Mouse (Mus musculus) right cerebral cortex, postnatal 10 days (tissue): ENCODE results near the gene Sulf2.
A peak's percentile ranks its signal among the peaks of the same experiment; 100 is the strongest.

Source experiments
- DNase-seq, 2 experiments: peaks; one replicate each; pipeline ENCODE4 v3.0.0; 2021; ENCODE audit warnings: low spot score in 2 of 2

Sulf2 gene

DNA sequence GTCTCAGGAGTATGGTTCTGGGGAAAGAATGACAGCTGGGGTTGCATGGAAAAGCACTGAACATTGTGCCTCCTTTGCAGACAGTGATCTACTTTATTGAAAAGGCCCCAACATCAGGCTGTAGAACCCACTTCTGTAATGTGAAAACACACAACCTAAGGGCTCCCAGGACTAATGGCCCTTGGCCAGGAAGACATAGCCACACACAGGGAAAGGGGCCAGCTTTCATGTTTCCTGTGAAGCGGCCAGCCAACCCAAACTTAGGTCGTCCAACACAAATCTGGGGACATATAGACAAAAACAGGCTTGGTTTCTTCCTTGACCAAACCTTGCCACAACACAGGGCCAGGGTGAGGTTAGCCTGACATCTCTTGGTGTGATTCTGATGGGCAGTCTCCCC is 35.5 kb downstream of the Sulf2 start:
- no peak for DNase-seq

DNA sequence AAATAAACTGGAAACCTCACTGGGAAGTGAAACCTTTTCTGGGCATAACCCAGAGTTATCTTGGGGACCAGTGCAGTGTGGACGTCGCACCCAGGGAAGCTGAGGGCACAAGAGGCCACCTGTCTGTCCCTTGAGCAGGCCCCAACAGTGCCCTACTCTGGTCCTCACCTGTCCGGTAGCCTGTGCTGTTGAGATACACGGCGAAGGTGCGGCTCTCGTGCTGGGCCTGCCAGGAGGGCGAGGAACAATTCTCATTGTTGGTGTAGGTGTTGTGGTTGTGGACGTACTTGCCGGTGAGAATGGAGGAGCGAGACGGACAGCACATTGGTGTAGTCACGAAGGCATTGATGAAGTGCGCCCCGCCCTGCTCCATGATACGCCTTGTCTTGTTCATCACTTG is 38.8 kb downstream of the Sulf2 start:
- no peak for DNase-seq

DNA sequence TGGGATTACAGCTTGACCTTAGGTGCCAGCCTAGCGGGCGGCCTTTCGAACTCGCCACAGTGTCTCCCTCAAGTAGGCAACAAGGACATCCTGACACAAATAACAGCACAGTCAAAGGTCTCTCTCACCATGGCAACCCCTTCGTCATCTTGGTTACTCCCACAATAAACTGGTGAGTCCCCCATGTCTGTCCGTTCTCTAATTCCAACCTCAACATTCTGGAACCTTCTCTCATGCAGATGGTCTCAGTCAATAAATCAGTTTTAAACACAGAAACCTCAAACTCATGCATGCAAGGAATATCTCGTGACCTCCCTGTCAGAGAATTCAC is 39.2 kb downstream of the Sulf2 start:
- DNase-seq = no peak

DNA sequence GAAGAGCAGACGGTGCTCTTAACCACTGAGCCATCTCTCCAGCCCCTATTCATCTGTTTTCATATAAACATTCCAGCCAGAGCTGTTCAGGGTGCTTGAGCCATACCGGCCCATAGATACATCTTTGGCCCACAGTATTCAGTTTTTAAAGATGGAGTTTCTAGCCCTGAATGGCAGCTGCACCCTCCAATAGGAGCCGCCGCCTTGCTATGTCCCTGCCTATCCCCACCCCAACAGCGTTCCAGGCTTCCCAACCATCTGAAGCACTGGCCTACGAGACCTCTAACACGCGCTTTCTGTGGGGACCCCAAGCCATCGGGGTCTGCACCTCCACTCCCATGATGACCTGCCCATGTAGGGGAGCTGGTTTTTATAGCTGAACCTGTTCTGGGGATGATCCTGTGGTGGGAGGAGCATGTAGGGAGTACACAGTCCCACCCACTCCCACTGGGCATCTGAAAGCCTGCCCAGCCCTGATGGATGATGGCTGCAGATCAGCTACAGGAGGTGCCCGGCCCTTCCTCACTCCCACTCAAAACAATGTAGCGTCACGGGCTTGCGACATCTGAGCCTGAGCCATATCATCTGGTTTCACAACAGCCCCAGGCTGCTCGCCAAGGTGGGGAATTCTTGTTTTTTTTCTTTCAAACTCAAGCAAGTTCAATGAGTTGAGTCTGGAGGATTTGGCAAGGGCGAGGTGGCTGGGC is 39.7 kb downstream of the Sulf2 start:
- no peak for DNase-seq

DNA sequence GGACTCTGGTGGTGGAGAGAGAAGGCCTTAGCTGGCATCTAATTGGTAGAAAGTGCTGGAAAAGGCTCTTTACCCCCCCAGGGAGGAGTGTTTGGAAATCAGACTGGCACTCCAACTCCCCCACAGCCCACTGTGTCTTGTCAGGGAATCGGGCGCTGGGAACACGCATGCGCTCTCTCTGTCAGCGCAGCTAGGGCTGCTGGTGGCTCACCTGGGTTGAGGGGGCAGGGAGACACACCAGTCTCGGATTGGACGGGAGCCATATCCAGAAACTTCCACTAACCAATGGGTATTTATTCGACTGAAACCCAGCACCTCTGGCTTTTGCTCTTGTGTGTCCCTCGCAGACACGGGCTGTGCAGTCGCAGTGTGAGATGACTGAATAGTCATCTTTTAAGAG is 42.5 kb downstream of the Sulf2 start:
- no peak for DNase-seq

DNA sequence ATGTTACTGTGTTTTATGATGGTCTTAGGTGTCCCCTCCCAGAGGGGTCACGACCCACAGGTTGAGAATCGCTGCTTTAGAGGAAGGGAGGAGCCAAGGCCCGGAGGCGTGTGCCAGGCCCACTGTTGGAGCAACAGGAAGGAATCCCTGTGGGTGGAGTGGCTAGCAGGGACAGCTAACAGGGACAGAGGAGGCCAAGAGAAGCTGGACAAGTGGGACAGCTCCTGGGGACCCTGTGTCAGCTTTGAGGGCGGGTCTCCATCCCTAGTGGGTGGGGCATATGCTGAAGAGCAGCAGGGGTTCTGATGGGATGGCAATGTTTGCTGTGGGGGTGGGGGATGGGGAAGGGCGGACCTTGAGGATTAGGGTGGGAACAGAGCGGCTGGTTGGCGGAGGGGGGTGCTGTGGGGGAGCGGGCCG is 43.6 kb downstream of the Sulf2 start:
- no peak for DNase-seq

DNA sequence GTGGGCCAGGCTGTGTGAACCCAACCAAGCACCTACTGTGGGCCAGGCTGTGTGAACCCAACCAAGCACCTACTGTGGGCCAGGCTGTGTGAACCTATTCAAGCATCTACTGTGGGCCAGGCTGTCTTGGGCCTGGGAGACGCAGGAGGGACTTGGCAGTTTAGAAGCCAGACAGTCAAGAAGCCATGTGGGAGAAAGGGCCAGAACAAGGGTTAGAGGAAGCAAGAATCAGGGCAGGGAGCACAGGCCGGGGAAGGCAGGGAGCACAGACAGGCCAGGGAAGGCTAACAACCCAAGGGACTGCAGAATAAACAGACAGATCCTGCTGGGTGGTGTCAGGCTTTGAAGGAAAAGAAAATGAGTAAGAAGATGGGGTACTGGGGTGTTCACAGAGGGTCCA is 44.2 kb downstream of the Sulf2 start:
- no peak for DNase-seq

DNA sequence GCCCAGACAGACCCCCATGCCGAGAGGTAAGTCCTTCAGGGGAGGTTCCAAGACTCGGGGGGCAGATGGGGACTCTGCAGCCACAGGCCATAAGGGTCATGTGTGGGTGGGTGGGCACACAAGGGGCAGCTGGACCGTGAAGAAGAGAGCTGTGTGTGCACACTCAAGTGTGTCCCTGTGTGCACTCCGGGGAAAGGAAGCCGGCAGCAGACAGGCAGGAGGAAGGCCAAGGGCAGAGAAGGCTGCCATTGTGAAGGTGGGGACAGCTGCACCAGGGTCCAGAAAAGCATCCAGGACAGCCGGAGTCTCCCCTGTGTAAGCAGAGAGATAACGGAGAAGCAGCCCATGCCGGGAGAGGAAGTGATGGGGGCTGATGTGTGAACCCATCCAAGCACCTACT is 44.7 kb downstream of the Sulf2 start:
- peak; percentile 58 to 62 for DNase-seq

DNA sequence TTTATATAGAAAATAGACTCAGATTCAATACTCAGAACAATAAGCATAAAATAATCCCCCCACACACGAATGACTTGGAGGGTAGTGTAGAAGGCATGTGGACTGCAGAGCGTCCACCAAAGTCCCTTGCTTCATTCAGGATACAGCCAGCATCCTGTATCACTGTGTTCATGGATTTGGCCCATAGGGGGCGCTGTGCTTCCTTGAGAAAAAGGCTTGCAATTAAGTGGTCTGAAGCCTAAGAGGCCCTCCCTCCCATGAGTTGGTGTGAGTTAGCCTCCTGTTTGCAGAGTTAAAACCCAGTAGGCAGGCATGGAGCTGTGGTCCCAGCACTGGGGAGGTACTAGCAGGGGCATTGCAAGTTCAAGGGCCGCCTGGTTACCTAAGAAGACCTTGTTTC is 47.1 kb downstream of the Sulf2 start:
- DNase-seq = peak; percentile 91 to 93

DNA sequence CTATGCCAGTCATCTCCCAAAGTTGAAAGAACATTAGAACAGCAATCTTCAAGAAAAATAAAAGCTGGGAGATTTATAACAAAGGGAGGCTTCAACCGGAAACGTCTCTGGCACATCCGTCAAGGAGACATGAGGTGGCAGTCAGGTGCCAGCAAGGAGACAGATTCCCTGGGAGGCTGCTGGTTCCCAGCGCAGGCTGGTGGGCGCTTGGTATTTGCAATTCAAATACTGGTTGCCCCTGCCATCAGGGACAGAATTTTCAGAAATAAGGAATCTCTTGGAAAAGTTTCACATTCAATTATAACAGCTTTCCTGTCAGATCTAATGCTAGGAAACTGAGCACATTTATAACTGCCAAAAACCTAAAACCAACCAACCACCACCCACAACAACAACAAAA is 47.6 kb downstream of the Sulf2 start:
- peak; percentile 73 to 78 for DNase-seq

DNA sequence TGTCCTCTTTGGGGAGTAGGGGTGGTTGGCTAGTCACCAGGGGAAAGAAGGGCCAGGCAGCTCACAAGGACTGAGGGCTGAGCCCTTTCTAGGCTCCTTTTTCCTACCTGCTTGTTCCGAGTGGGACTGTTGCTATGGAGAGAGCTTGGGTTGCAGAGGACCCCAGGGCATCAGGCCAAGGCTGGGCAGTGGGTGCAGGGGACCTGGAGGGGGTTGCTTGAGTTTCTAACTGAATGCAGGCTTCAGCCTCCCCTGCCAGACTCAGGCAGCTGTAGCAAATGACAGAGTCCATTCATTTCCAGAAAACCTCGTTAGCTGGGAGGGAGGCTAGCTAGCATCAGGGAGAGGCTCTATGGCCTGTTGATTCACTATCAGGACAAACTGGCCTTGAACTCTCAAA is 48.8 kb downstream of the Sulf2 start:
- peak; percentile 80 to 82 for DNase-seq

DNA sequence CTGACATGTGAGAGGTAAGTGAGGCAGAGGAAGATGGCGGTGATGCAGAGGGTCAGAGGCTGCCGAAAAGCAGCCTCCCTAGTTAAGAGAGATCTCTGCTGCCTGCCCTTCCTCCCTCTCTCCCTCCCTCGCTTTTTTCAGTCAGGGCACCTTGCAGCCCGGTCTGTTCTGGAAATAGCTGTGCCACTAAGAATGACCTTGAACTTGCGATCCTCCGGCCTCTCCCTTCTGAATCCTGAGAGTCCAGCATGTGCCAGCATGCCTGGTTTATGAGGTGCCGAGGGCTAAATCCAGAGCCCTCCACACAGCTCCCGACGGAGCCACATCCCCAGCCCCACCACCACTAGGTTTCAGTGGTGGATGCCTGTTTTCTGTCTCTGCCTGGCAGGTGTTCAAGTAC is 49.6 kb downstream of the Sulf2 start:
- DNase-seq = no peak

DNA sequence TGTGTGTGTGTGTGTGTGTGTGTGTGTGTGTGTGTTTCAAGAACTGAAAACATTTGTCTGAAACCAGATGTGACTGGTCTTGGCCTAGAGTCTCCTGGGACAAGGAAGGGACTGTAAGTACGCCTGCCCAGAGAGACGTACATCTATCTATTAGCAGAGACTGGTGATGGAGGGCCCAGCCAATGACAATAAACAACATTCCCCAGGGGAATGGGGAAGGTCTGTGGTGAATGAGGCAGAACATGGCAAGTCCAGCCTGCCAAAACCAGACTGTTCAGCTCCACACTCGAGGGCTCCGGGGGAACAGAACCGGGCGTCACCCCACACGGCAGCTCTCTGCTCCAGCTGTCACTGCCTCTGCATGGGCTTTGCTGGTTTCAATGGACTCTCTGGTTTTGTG is 52.6 kb downstream of the Sulf2 start:
- no peak for DNase-seq

DNA sequence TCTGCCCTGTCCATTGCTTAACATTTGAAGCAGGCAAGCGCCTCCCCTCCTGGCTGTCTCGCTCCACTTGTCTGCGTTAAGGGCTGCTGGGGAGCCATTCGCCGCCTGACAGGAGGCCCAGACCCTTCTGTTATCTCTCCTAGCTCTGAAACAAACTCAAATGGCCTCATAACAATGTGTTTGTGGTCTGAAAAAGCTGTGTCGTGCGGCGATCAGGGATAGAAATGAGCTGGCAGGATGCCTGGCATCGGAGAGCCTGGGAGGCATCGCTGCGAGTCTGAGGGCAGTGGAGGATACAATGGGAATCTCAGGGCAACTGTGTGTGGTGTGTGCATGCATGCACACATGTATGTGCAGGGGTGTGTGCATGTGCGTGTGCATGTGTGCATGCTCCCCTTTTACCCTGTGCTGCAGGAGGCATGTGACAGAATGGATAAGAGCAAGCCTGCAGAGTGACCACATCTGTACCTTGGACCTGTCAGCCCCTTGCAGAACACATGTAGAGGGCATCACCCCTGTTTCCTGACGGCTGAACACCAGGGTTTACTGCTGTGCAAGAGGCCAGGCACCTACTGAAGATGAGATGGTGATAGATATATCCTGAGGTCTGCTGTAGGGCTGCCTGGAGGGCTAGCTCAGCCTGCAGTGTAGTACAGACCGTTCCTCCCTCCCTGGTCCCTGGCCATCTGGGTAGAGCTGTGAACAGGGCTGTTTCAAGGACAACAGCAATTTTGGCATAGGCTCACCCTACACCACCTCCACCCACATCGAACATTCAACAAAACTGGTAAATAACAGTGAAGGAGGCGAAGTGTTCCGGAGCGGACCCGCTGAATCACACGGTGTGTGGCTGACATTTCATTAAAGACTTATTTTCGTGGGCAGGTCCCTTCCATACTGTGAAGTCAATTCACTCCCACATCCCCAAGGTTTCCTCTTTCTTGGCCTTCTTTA is 54.9 kb downstream of the Sulf2 start:
- peak in 1 of 2 experiments; percentile 62 for DNase-seq

DNA sequence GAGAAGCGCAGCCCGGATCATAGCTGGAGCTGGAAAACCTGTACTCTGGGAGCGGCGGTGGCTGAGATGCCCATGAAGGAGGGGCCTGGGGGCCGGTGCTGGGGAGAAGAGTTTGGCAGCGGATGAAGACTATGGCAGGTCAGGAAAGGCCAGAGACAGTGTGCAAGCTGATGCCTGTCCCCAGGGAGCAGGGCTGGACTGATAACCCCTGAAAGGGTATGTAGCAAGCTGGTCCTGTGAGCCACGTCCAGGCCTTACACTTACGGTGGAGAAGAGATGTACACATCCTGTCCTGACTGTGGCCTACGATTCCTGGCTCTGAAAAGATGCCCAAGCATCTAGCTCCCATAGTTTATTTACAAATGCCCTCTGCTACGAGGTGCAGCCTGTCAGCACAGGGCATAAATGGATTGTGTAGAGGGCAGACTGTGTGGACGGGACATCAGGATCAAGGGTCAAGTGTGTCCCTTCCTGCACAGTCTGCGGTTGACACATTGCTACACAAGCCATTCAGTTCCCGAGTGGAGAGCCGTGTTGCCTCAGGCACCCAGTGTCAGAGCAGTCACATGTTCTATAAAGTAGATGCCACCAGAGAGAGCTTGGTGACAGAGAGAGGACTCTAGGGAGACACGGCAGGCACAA is 57.0 kb downstream of the Sulf2 start:
- no peak for DNase-seq

DNA sequence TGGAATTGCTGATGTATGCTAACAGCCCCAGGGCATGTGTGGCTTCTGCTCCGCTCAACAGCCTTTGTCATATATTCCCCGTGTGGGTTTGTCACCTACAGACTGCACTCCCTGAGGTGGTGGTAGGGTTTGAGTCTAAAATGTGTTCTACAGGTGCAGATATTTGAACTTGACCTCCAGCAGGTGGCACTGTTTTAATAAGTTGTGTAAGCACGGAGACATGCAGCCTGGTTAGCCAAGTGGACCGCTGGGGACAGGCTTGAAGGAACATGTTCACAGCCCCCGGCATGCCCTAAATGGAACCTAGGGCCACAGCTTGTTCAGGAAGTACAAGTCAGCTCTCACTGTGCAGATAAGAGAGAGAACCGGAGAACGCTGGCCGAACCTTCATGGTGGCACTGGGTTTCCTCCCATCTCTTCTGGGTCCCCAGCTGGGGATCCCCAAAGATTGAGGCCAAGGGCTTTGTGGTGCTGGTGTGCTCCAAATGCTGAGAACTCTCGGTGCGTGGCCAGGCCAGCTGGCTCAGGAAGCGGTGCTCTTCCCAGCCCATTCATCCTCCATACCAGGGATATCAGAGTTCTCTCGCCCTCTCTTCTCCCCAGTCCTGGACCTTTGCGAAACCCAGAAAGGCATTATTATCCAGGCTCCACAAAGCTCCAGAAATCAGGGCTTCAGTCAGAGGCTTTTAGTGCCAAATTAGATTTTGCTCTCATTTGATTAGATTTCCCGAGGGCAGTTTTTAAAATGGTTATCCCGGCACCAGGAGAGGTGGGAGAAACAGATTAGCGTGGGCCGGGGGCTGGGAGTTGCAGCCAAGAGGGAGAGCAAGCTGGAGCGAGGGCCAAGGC is 57.8 kb downstream of the Sulf2 start:
- DNase-seq = no peak

DNA sequence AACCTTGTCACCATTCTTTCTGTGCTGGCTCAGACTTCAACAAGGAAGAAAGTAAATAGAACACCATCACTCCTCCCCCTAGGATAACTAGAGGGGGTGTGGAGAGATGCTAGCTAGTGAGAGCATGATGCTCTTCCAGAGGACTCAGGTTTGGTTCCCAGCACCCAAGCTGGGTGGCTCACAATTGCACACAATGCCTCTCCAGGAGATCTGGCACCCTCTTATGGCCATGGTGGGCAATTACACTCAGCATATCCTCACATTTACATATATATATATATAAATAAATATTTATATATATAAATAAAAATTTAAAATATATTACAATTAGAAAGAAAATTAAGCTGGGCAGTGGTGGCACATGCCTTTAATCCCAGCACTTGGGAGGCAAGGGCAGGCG is 58.6 kb downstream of the Sulf2 start:
- no peak for DNase-seq

DNA sequence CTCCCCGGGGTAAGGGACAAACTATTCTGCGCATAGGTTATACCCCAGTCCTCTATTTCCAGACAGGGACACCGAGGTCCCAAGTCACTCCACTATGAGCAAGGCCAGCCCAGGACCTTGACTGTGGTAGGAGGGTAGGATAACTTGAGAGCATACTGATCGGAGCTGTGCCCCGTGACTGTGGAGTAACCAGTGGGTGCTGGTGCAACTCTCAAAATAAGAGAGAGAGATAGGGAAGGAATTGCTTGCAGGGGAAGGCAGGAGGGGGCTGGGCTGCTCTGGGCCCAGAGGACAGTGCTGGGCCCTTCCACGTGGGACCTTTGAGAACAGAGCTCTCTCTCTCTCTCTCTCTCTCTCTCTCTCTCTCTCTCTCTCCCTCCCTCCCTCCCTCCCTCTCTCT is 59.2 kb downstream of the Sulf2 start:
- DNase-seq = no peak

DNA sequence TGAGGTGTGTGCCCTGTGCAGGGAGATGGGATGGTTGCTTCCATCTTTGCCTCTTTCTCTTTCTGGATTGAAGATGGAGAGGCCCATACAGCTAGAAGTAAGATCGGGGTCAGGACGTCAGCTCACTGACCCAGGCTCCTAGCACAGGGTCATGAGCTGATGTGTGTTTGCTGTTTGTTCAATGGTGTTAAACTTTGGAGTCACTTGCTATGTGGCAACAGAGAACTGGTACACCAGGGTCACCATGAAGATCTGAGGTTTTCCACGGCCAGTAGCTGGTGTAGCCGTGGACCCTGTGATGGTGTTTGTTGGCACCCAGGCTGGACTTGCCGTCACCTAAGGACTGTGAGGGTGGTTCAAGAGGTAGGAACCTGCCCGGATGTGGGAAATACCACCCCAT is 63.1 kb downstream of the Sulf2 start:
- no peak for DNase-seq

DNA sequence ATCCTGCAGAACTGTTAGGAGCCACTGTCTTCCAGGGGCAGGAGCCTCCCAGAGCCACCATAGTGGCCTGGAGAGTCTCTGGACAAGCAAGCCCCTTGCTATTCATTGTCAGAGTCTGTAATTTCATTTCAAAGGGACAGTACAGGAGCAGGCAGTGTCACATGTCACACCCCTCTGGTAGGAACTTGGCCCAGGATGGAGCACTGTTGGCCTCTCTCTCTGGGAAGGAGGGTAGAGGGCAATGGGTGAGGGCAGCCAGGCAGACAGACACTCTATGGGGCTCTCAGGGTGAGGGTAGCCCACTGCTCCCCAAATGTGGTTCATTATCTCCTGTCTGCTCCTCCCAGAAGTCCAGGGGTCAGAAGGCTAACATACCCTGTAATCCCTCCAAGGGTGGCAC is 63.9 kb downstream of the Sulf2 start:
- DNase-seq = no peak

DNA sequence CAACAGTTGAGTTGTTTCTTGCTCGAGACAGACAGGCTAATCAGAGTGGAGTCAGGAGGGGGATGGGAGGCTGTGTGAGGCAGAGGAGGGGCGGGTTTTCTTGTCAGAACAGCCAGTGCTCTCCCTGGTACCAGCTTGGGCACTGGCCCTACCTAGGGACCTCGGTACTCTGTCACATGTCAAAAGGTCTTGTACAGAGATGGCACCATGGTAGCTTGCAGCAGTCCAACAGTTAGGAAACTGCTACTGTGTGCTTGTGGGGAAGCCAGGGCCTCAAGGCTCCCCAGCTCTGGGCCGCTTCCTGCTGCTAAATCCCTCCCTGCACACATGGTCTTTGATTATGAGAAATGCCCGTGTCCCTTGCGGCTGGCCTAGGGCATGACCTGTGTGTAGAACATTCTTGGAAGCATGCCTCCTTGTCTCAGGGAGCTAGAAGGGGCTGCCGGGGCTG is 65.3 kb downstream of the Sulf2 start:
- no peak for DNase-seq

DNA sequence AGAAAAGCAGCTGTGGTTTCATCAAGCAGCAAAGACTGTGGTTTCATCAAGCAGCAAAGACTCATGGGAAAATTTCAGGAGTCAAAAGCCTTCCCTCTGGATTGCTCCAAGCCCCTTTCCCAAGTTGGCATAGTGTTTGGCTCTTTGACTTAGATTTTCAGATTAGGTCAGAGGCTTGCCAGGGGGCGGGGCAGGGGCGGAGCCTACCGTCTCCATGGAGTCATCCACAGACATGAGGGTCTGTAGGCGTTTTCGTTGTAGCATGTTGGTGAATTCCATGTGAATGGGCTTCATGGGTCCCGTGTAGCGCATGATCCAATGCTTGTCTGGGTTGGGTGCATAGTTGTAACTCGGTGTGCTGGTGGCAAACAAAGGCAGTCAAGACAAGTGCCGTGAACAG is 66.5 kb downstream of the Sulf2 start:
- DNase-seq = no peak
